Mouse (Mus musculus): Measurements from ENCODE around the gene Ccl20. TPM values are rescaled to one million over a fixed set of nuclear protein-coding genes. Genes with fewer than 3 reads are reported as not detected.

The Ccl20 gene
- polyA plus RNA-seq, 1 experiment from 2014 or later, result 0.37 TPM

- no peak for TF ChIP-seq CTCF (IDR thresholded peaks at IDR 0.05)
- TF ChIP-seq EP300 (IDR thresholded peaks at IDR 0.05), result no peak
- DNase-seq (ENCODE audit: low spot score), result no peak
Observed at GRCm38 (mm10) chr1:83091268-83091667, 25.3 kb upstream of the Ccl20 start.

DNA sequence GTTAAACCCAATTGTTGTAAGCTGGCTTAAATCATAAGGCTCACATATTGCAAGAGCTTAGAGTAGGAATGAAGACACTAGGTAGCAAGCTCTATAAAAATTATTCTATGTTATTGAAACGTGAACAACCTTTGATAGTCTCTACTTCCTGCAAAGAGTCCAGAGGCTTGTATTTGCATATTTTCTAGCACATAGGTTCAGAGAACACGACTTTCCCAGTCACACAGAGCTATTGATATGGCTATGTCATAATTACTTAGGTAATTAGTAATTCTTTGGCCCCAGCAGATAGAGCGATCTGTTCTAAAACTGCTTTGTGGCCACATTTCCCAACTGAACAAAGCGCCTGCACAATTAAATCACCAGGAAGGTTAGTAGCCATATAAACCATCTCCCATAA lies 19.6 kb upstream of the Ccl20 start:
- Histone ChIP-seq H3K4me1 (ENCODE audit: insufficient read depth, low read depth, low read length) (no peaks in the 10 kb centered on the region), H3K9me3 (ENCODE audit: low read length) (no peaks in the 10 kb centered on the region), H3K4me3 (ENCODE audit: low read depth, low read length) (no peak overlapping the region), H3K4me2 (replicated peaks; ENCODE audit: low read depth, low read length) (no peak overlapping the region), H3K27me3 (replicated peaks; ENCODE audit: insufficient read depth, low read length) (no peaks in the 10 kb centered on the region), H3K36me3 (ENCODE audit: insufficient read depth, low read length) (no peaks in the 10 kb centered on the region), H3K9ac (replicated peaks; ENCODE audit: low read depth) (no peak overlapping the region), H3K27ac (ENCODE audit: low read length) (no peak overlapping the region)
- DNase-seq (ENCODE audit: low spot score) (no peak), ATAC-seq (no peak)
- 80% methylated on average over 4 of the region's 4 CpGs for WGBS
- TF ChIP-seq CTCF (IDR thresholded peaks at IDR 0.05) (no peak), EP300 (IDR thresholded peaks at IDR 0.05) (no peak)

More at GRCm38 (mm10) chr1:83091268-83091667, 25.3 kb upstream of the Ccl20 start:
- no peaks in the 10 kb centered on the region for H3K27me3 ChIP-seq (replicated peaks; ENCODE audit: insufficient read depth, low read length)
- H3K9ac ChIP-seq (replicated peaks; ENCODE audit: low read depth), result no peak overlapping the region
- no peak overlapping the region for H3K4me3 ChIP-seq (ENCODE audit: low read depth, low read length)
- H3K27ac ChIP-seq (ENCODE audit: low read length), result no peak overlapping the region
- no peak overlapping the region for H3K4me2 ChIP-seq (replicated peaks; ENCODE audit: low read depth, low read length)
- H3K4me1 ChIP-seq (ENCODE audit: insufficient read depth, low read depth, low read length), result no peaks in the 10 kb centered on the region
- H3K9me3 ChIP-seq (ENCODE audit: low read length), result no peaks in the 10 kb centered on the region
- no peaks in the 10 kb centered on the region for H3K36me3 ChIP-seq (ENCODE audit: insufficient read depth, low read length)
- 58% methylated on average over 3 of the region's 3 CpGs for WGBS
- ATAC-seq, result no peak

GRCm38 (mm10) chr1:83099160-83099559 lies 17.4 kb upstream of the Ccl20 start:
- H3K4me2 ChIP-seq (replicated peaks; ENCODE audit: low read depth, low read length), result no peak overlapping the region
- H3K4me1 ChIP-seq (ENCODE audit: insufficient read depth, low read depth, low read length), result no peaks in the 10 kb centered on the region
- no peak overlapping the region for H3K4me3 ChIP-seq (ENCODE audit: low read depth, low read length)
- DNase-seq (ENCODE audit: low spot score) (no peak), ATAC-seq (no peak)
- H3K36me3 ChIP-seq (ENCODE audit: insufficient read depth, low read length), result no peaks in the 10 kb centered on the region
- no peak overlapping the region for H3K27ac ChIP-seq (ENCODE audit: low read length)
- H3K27me3 ChIP-seq (replicated peaks; ENCODE audit: insufficient read depth, low read length), result no peaks in the 10 kb centered on the region
- TF ChIP-seq CTCF (IDR thresholded peaks at IDR 0.05), result no peak
- no peak for TF ChIP-seq EP300 (IDR thresholded peaks at IDR 0.05)
- no peaks in the 10 kb centered on the region for H3K9me3 ChIP-seq (ENCODE audit: low read length)
- WGBS, result 76% methylated on average over 2 of the region's 2 CpGs
- no peak overlapping the region for H3K9ac ChIP-seq (replicated peaks; ENCODE audit: low read depth)

DNA sequence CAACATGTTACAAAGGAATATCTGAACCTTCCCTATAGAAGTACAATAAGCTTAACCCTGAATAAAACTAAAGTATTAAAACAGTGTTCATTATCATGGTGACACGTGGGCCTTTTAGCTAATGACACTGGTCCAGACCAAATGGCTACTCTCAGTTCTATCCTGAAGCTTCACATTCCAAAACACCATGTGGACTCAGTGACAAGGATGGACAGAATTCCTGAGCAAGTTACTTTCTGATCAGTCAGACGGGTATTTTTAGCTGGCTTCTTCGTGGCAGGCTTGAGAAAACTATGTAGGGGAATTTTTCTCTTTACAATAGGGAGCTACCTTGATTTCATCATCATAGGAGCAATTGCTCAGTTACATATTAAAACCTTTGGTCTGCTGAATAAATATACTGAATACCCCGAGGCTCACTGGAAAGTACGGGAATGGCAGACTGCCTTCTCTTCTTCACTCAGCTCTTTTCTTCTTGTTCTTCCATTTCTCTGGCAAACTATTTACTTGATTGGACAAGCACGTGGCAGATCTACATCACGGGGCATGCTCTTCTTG lies 16.9 kb upstream of the Ccl20 start:
- 0 out of 2 replicates have a peak, but pooled peaks have one; percentile 9 for TF ChIP-seq EP300 (IDR thresholded peaks at IDR 0.05)
- TF ChIP-seq CTCF (IDR thresholded peaks at IDR 0.05), result no peak
- peak; percentile 74 for ATAC-seq

GRCm38 (mm10) chr1:83101891-83102290 lies 14.7 kb upstream of the Ccl20 start:
- H3K4me1 ChIP-seq (ENCODE audit: insufficient read depth, low read depth, low read length), result no peaks in the 10 kb centered on the region

More for the DNA sequence above, 16.9 kb upstream of the Ccl20 start:
- Histone ChIP-seq H3K4me3 (ENCODE audit: low read depth, low read length) (no peak overlapping the region), H3K36me3 (ENCODE audit: insufficient read depth, low read length) (no peaks in the 10 kb centered on the region), H3K27me3 (replicated peaks; ENCODE audit: insufficient read depth, low read length) (no peaks in the 10 kb centered on the region), H3K9ac (replicated peaks; ENCODE audit: low read depth) (no peak overlapping the region), H3K4me1 (ENCODE audit: insufficient read depth, low read depth, low read length) (no peaks in the 10 kb centered on the region), H3K9me3 (ENCODE audit: low read length) (no peaks in the 10 kb centered on the region), H3K27ac (ENCODE audit: low read length) (peak overlapping the region; percentile 33; the same call in 1 of the 2 replicates), H3K4me2 (replicated peaks; ENCODE audit: low read depth, low read length) (no peak overlapping the region)
- WGBS, result 50% methylated on average over 7 of the region's 7 CpGs
- DNase-seq (ENCODE audit: low spot score), result peak; percentile 64

GRCm38 (mm10) chr1:83105464-83105863 lies 11.1 kb upstream of the Ccl20 start:
- Histone ChIP-seq H3K4me3 (ENCODE audit: low read depth, low read length) (no peak overlapping the region), H3K9ac (replicated peaks; ENCODE audit: low read depth) (no peak overlapping the region), H3K4me1 (ENCODE audit: insufficient read depth, low read depth, low read length) (no peaks in the 10 kb centered on the region), H3K27me3 (replicated peaks; ENCODE audit: insufficient read depth, low read length) (no peaks in the 10 kb centered on the region), H3K27ac (ENCODE audit: low read length) (no peak overlapping the region), H3K9me3 (ENCODE audit: low read length) (no peaks in the 10 kb centered on the region), H3K36me3 (ENCODE audit: insufficient read depth, low read length) (no peaks in the 10 kb centered on the region), H3K4me2 (replicated peaks; ENCODE audit: low read depth, low read length) (no peak overlapping the region)
- 64% methylated on average over 1 of the region's 1 CpGs for WGBS
- TF ChIP-seq CTCF (IDR thresholded peaks at IDR 0.05) (no peak), EP300 (IDR thresholded peaks at IDR 0.05) (no peak)
- DNase-seq (ENCODE audit: low spot score) (no peak), ATAC-seq (no peak)

More at GRCm38 (mm10) chr1:83101891-83102290, 14.7 kb upstream of the Ccl20 start:
- Histone ChIP-seq H3K9ac (replicated peaks; ENCODE audit: low read depth) (no peak overlapping the region), H3K9me3 (ENCODE audit: low read length) (no peaks in the 10 kb centered on the region), H3K4me2 (replicated peaks; ENCODE audit: low read depth, low read length) (no peak overlapping the region), H3K36me3 (ENCODE audit: insufficient read depth, low read length) (no peaks in the 10 kb centered on the region), H3K27me3 (replicated peaks; ENCODE audit: insufficient read depth, low read length) (no peaks in the 10 kb centered on the region), H3K4me3 (ENCODE audit: low read depth, low read length) (no peak overlapping the region), H3K27ac (ENCODE audit: low read length) (no peak overlapping the region)
- no peak for TF ChIP-seq CTCF (IDR thresholded peaks at IDR 0.05)
- TF ChIP-seq EP300 (IDR thresholded peaks at IDR 0.05), result no peak
- no peak for ATAC-seq
- WGBS, result 25% methylated on average over 3 of the region's 3 CpGs
- DNase-seq (ENCODE audit: low spot score), result peak; percentile 18
